Mouse (Mus musculus): Measurements from ENCODE around the gene Gpa33. TPM values are rescaled to one million over a fixed set of nuclear protein-coding genes. Genes with fewer than 3 reads are reported as not detected.
A peak's percentile ranks its signal among the peaks of the same experiment; 100 is the strongest.

The Gpa33 gene
- polyA plus RNA-seq, 1 experiment from 2014 or later, result not detected

GRCm38 (mm10) chr1:166167405-166167804, 37.4 kb downstream of the Gpa33 start:
- Histone ChIP-seq H3K4me1 (replicated peaks) (no peaks in the 10 kb centered on the region), H3K4me3 (no peak overlapping the region), H3K9me3 (replicated peaks) (no peaks in the 10 kb centered on the region), H3K36me3 (no peaks in the 10 kb centered on the region), H3K4me2 (no peak overlapping the region), H3K27me3 (0 out of 2 replicates have a peak, but pooled peaks cover 4% of the 10 kb centered on the region), H3K27ac (no peak overlapping the region), H3K9ac (no peak overlapping the region)
- WGBS, result 65% methylated on average over 4 of the region's 4 CpGs
- no peak for ATAC-seq (replicated peaks; ENCODE audit: insufficient number of reproducible peaks, insufficient read depth, low FRiP score, low read depth)

GRCm38 (mm10) chr1:166168017-166168416, 38.0 kb downstream of the Gpa33 start:
- no peak for ATAC-seq (replicated peaks; ENCODE audit: insufficient number of reproducible peaks, insufficient read depth, low FRiP score, low read depth)
- Histone ChIP-seq H3K4me3 (no peak overlapping the region), H3K4me1 (replicated peaks) (no peaks in the 10 kb centered on the region), H3K9me3 (replicated peaks) (no peaks in the 10 kb centered on the region), H3K27ac (no peak overlapping the region), H3K27me3 (0 out of 2 replicates have a peak, but pooled peaks cover 4% of the 10 kb centered on the region), H3K4me2 (no peak overlapping the region), H3K9ac (no peak overlapping the region), H3K36me3 (no peaks in the 10 kb centered on the region)
- WGBS, result 91% methylated on average over 7 of the region's 7 CpGs

- no peaks in the 10 kb centered on the region for H3K36me3 ChIP-seq
- H3K27me3 ChIP-seq, result no peaks in the 10 kb centered on the region
- no peak overlapping the region for H3K4me3 ChIP-seq
- no peak for ATAC-seq (replicated peaks; ENCODE audit: insufficient number of reproducible peaks, insufficient read depth, low FRiP score, low read depth)
- no peak overlapping the region for H3K9ac ChIP-seq
- WGBS, result 82% methylated on average over 7 of the region's 7 CpGs
- no peak overlapping the region for H3K4me2 ChIP-seq
- H3K9me3 ChIP-seq (replicated peaks), result no peaks in the 10 kb centered on the region
- H3K4me1 ChIP-seq (replicated peaks), result no peaks in the 10 kb centered on the region
- H3K27ac ChIP-seq, result no peak overlapping the region
Measured at GRCm38 (mm10) chr1:166169713-166170112, 39.7 kb downstream of the Gpa33 start.

- no peak overlapping the region for H3K27ac ChIP-seq
- H3K9ac ChIP-seq, result no peak overlapping the region
- no peak for ATAC-seq (replicated peaks; ENCODE audit: insufficient number of reproducible peaks, insufficient read depth, low FRiP score, low read depth)
- H3K27me3 ChIP-seq, result no peaks in the 10 kb centered on the region
- WGBS, result 86% methylated on average over 12 of the region's 12 CpGs
- H3K9me3 ChIP-seq (replicated peaks), result no peaks in the 10 kb centered on the region
- no peak overlapping the region for H3K4me3 ChIP-seq
- no peaks in the 10 kb centered on the region for H3K36me3 ChIP-seq
- no peak overlapping the region for H3K4me2 ChIP-seq
- H3K4me1 ChIP-seq (replicated peaks), result no peaks in the 10 kb centered on the region
Measured at GRCm38 (mm10) chr1:166170852-166171251, 40.8 kb downstream of the Gpa33 start.

GRCm38 (mm10) chr1:166172992-166173391, 43.0 kb downstream of the Gpa33 start:
- H3K9ac ChIP-seq, result no peak overlapping the region
- ATAC-seq (replicated peaks; ENCODE audit: insufficient number of reproducible peaks, insufficient read depth, low FRiP score, low read depth), result no peak
- no peak overlapping the region for H3K27ac ChIP-seq
- WGBS, result 74% methylated on average over 3 of the region's 3 CpGs
- H3K4me2 ChIP-seq, result no peak overlapping the region
- no peak overlapping the region for H3K4me3 ChIP-seq
- H3K36me3 ChIP-seq, result no peaks in the 10 kb centered on the region
- no peaks in the 10 kb centered on the region for H3K27me3 ChIP-seq
- no peaks in the 10 kb centered on the region for H3K4me1 ChIP-seq (replicated peaks)
- H3K9me3 ChIP-seq (replicated peaks), result no peaks in the 10 kb centered on the region

GRCm38 (mm10) chr1:166173621-166174020, 43.6 kb downstream of the Gpa33 start:
- Histone ChIP-seq H3K4me1 (replicated peaks) (no peaks in the 10 kb centered on the region), H3K27ac (no peak overlapping the region), H3K36me3 (no peaks in the 10 kb centered on the region), H3K4me3 (no peak overlapping the region), H3K4me2 (no peak overlapping the region), H3K9ac (no peak overlapping the region), H3K27me3 (no peaks in the 10 kb centered on the region), H3K9me3 (replicated peaks) (no peaks in the 10 kb centered on the region)
- WGBS, result 66% methylated on average over 9 of the region's 9 CpGs
- no peak for ATAC-seq (replicated peaks; ENCODE audit: insufficient number of reproducible peaks, insufficient read depth, low FRiP score, low read depth)

- no peak overlapping the region for H3K4me3 ChIP-seq
- H3K9ac ChIP-seq, result no peak overlapping the region
- no peak overlapping the region for H3K27ac ChIP-seq
- WGBS, result 83% methylated on average over 7 of the region's 7 CpGs
- no peaks in the 10 kb centered on the region for H3K9me3 ChIP-seq (replicated peaks)
- no peaks in the 10 kb centered on the region for H3K27me3 ChIP-seq
- H3K36me3 ChIP-seq, result no peaks in the 10 kb centered on the region
- ATAC-seq (replicated peaks; ENCODE audit: insufficient number of reproducible peaks, insufficient read depth, low FRiP score, low read depth), result no peak
- H3K4me1 ChIP-seq (replicated peaks), result peaks cover 15% of the 10 kb centered on the region; the same call in 1 of the 2 replicates
- no peak overlapping the region for H3K4me2 ChIP-seq
Measured at GRCm38 (mm10) chr1:166181510-166181909, 51.5 kb downstream of the Gpa33 start.

GRCm38 (mm10) chr1:166182952-166183627, 53.1 kb downstream of the Gpa33 start:
- no peaks in the 10 kb centered on the region for H3K27me3 ChIP-seq
- 0 out of 2 replicates have a peak overlapping the region, but pooled peaks have one; percentile 10 for H3K4me2 ChIP-seq
- WGBS, result 50% methylated on average over 10 of the region's 10 CpGs
- ATAC-seq (replicated peaks; ENCODE audit: insufficient number of reproducible peaks, insufficient read depth, low FRiP score, low read depth), result 0 out of 2 replicates have a peak, but pooled peaks have one; percentile 39
- H3K9ac ChIP-seq, result no peak overlapping the region
- no peak overlapping the region for H3K4me3 ChIP-seq
- H3K4me1 ChIP-seq (replicated peaks), result peaks cover 15% of the 10 kb centered on the region; the same call in 1 of the 2 replicates
- H3K27ac ChIP-seq, result 0 out of 2 replicates have a peak overlapping the region, but pooled peaks have one; percentile 9
- H3K9me3 ChIP-seq (replicated peaks), result no peaks in the 10 kb centered on the region
- H3K36me3 ChIP-seq, result no peaks in the 10 kb centered on the region

DNA sequence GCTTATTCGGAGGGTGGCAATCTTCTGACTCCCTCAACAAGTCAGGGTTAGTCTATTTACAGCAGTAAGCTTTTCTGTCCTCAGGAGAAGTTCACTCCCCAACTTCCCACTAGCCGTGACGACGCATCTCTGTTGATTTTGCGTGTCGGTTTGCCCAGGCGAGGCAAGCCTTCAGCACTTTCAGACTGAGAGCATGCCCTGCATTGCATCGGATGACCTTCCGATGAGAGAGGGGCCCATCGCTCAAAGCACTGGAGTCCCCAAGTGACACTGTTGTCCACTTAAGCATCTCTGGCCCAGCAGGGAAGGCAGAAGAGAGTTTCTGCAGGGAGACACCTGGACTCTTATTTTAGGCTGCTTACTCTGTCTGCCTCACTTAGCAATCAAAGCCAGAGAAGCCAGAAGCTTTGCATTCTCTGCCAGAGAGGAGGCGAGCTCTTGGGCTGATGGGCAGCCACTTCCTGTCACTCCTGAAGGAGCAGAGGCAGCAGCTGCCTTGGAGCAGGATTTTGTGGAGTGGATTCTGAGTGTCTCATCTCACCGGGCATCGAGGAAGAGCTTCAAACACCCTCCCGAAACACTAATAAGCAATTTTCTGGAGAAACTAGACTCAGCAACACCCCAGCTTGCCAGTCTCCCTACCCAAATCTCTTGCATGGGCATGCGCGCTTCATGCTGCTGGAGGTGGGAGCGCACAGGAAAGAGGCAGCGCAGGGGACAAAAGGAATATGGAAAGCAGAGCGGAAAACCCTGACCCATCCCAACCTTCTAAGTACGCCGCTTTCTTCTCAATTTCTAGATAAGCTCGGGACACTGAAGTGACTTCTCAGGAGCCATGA, 54.6 kb downstream of the Gpa33 start:
- ATAC-seq (replicated peaks; ENCODE audit: insufficient number of reproducible peaks, insufficient read depth, low FRiP score, low read depth), result no peak
- Histone ChIP-seq H3K9ac (no peak overlapping the region), H3K9me3 (replicated peaks) (no peaks in the 10 kb centered on the region), H3K4me2 (no peak overlapping the region), H3K27me3 (no peaks in the 10 kb centered on the region), H3K27ac (no peak overlapping the region), H3K4me3 (no peak overlapping the region), H3K36me3 (no peaks in the 10 kb centered on the region), H3K4me1 (replicated peaks) (peaks cover 15% of the 10 kb centered on the region; the same call in 1 of the 2 replicates)
- WGBS, result 66% methylated on average over 22 of the region's 22 CpGs

DNA sequence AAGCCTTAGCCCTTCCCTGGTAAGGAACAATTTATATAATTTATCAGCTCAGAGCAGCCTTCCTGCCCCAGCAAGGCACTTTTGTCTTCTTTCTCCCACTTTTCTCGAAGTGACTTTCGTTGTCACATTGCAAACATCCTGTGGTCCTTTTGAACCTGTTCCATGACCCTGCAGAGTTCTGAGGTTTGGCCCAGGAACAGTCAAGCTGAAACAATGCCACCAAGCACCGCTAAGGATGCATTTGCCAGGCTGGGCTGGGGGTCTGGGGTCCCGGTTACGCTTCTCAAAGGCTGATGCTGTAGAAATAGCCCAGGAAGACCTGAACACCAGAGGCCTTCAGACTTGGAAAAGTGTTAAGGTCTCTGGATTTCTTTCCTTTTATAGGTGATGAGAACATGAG, 55.3 kb downstream of the Gpa33 start:
- H3K9me3 ChIP-seq (replicated peaks), result no peaks in the 10 kb centered on the region
- H3K4me2 ChIP-seq, result no peak overlapping the region
- WGBS, result 73% methylated on average over 5 of the region's 5 CpGs
- H3K27ac ChIP-seq, result no peak overlapping the region
- no peak overlapping the region for H3K9ac ChIP-seq
- no peaks in the 10 kb centered on the region for H3K27me3 ChIP-seq
- H3K36me3 ChIP-seq, result no peaks in the 10 kb centered on the region
- H3K4me3 ChIP-seq, result no peak overlapping the region
- no peak for ATAC-seq (replicated peaks; ENCODE audit: insufficient number of reproducible peaks, insufficient read depth, low FRiP score, low read depth)
- H3K4me1 ChIP-seq (replicated peaks), result peaks cover 15% of the 10 kb centered on the region; the same call in 1 of the 2 replicates

GRCm38 (mm10) chr1:166189821-166190220, 59.8 kb downstream of the Gpa33 start:
- H3K4me3 ChIP-seq, result no peak overlapping the region
- WGBS, result 78% methylated on average over 4 of the region's 4 CpGs
- H3K27ac ChIP-seq, result no peak overlapping the region
- no peaks in the 10 kb centered on the region for H3K9me3 ChIP-seq (replicated peaks)
- no peak overlapping the region for H3K9ac ChIP-seq
- ATAC-seq (replicated peaks; ENCODE audit: insufficient number of reproducible peaks, insufficient read depth, low FRiP score, low read depth), result no peak
- H3K4me1 ChIP-seq (replicated peaks), result 0 out of 2 replicates have a peak, but pooled peaks cover 3% of the 10 kb centered on the region
- no peaks in the 10 kb centered on the region for H3K36me3 ChIP-seq
- H3K4me2 ChIP-seq, result no peak overlapping the region
- no peaks in the 10 kb centered on the region for H3K27me3 ChIP-seq
